Mouse (Mus musculus) ES-E14 (cell line): ENCODE results near the gene Enpp5.

ENCODE experiments used
- HCFC1 ChIP-seq: IDR thresholded peaks from 2 replicates; pipeline ENCODE4 v1.6.1; 2012; ENCODE audit warnings: low read length, inconsistent platforms, borderline replicate concordance; ENCODE audit not compliant: insufficient read depth
- MAFK ChIP-seq: IDR thresholded peaks from 2 replicates; pipeline ENCODE4 v1.6.1; 2014; ENCODE audit warnings: mild to moderate bottlenecking, low read depth, low read length, inconsistent platforms; ENCODE audit not compliant: insufficient read depth

- TF ChIP-seq HCFC1 = no peak
- TF ChIP-seq MAFK = no peak
These were observed 23.3 kb downstream of the Enpp5 start for GRCm38 (mm10) chr17:44101961-44102360.
